Mouse (Mus musculus) limb, embryonic 14.5 days (tissue): ENCODE results near the gene Eepd1. TPM values are rescaled to one million over a fixed set of nuclear protein-coding genes. Genes with fewer than 3 reads are reported as not detected.

Source experiments
- ATAC-seq: fragments of 200-750 bp; cut with Nextera tagmentation; 2 replicates; pipeline ENCODE4 v1.8.0; 2017; ENCODE audit warnings: low read depth, moderate number of reproducible peaks, moderate TSS enrichment; ENCODE audit not compliant: low FRiP score
- DNase-seq: peaks from one replicate; pipeline ENCODE4 v3.0.0-alpha.2; 2015; ENCODE audit warnings: low spot score
- H3K27ac ChIP-seq: fragments of 300-500 bp; sonication (generic); replicated peaks from 2 replicates; pipeline ENCODE4 v1.5.1; 2014; ENCODE audit warnings: low read depth, mild to moderate bottlenecking, low read length, moderate library complexity, mixed read lengths
- H3K27me3 ChIP-seq: fragments of 300-500 bp; sonication (generic); 2 replicates; pipeline ENCODE4 v1.6.1; 2014; ENCODE audit warnings: low read length, mixed read lengths; ENCODE audit not compliant: control insufficient read depth, insufficient read depth
- H3K36me3 ChIP-seq: fragments of 300-500 bp; sonication (generic); 2 replicates; pipeline ENCODE4 v1.6.1; 2014; ENCODE audit warnings: mild to moderate bottlenecking, low read length, moderate library complexity, mixed read lengths; ENCODE audit not compliant: control insufficient read depth, insufficient read depth
- H3K4me1 ChIP-seq: fragments of 300-500 bp; sonication (generic); 2 replicates; pipeline ENCODE4 v1.6.1; 2014; ENCODE audit warnings: antibody characterized with exemption, low read length, mixed read lengths; ENCODE audit not compliant: control insufficient read depth, insufficient read depth
- H3K4me2 ChIP-seq: fragments of 300-500 bp; sonication (generic); replicated peaks from 2 replicates; pipeline ENCODE4 v1.6.1; 2014; ENCODE audit warnings: low read depth, mild to moderate bottlenecking, low read length, moderate library complexity; ENCODE audit not compliant: severe bottlenecking
- H3K4me3 ChIP-seq: fragments of 300-500 bp; sonication (generic); replicated peaks from 2 replicates; pipeline ENCODE4 v1.5.1; 2014; ENCODE audit warnings: low read length
- H3K9ac ChIP-seq: fragments of 300-500 bp; sonication (generic); 2 replicates; pipeline ENCODE4 v1.6.1; 2014; ENCODE audit warnings: mild to moderate bottlenecking, low read depth, low read length, moderate library complexity; ENCODE audit not compliant: severe bottlenecking
- H3K9me3 ChIP-seq: fragments of 300-500 bp; sonication (generic); 2 replicates; pipeline ENCODE4 v1.6.1; 2016; ENCODE audit warnings: low read length; ENCODE audit not compliant: control insufficient read depth
- POLR2A ChIP-seq: fragments of 200-500 bp; IDR thresholded peaks from 2 replicates; pipeline ENCODE4 v1.8.0; 2012; ENCODE audit warnings: inconsistent platforms, mild to moderate bottlenecking, moderate library complexity, borderline replicate concordance; ENCODE audit not compliant: insufficient read depth, insufficient read length; ENCODE audit errors: extremely low read depth
- WGBS: fragments of 180-500 bp; shearing (Covaris S2); extraction: QIAGEN DNeasy Blood & Tissue Kit; methylation state at CpG from one replicate; pipeline ENCODE4 v1.1.7; 2014; 5-methylcytosine and 5-hydroxymethylcytosine counted together
- polyA plus RNA-seq, 2 experiments: library from polyadenylated mRNA; depleted of rRNA in 1 of 2; stranded (reverse) in 1 of 2; unstranded in 1 of 2; fragments of >200 nt; fragmentation: Nextera tagmentation in 1 of 2; extraction: Ambion mirVana in 1 of 2; gene quantifications; 2 replicates each; pipeline versions ENCODE4 v1.2.1 to v1.2.3; 2012 to 2014

Gene Eepd1
- polyA plus RNA-seq, 2 experiments, result 10.6 to 17.2 TPM

DNA sequence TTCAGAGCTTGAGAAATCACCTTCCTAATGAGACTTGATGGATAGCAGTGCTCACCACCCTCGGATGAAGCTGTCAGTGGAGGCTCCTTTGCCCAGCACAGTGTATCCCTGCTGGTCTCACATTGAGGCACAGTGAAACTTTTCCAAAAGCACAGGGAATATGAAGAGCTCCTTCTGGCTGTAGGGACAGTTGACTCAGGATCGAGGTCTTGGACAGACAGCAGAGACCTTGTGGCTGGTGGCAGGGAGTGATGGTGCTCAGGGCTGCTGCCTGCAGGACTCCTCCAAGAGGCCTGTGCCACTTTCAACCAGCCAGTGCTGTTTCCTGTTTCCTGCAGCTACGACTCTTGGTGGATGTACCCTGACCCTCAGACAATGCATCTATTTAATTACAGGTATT lies 18.0 kb downstream of the Eepd1 start:
- TF ChIP-seq POLR2A, result no peak
- Histone ChIP-seq H3K9me3 (no peaks in the 10 kb centered on the region), H3K4me3 (no peak overlapping the region), H3K27me3 (no peaks in the 10 kb centered on the region), H3K27ac (no peak overlapping the region), H3K4me1 (peaks cover 8% of the 10 kb centered on the region; the same call in 1 of the 2 replicates), H3K9ac (no peak overlapping the region), H3K36me3 (no peaks in the 10 kb centered on the region), H3K4me2 (no peak overlapping the region)
- ATAC-seq (no peak), DNase-seq (no peak)
- WGBS, result 30% methylated on average over 3 of the region's 3 CpGs

DNA sequence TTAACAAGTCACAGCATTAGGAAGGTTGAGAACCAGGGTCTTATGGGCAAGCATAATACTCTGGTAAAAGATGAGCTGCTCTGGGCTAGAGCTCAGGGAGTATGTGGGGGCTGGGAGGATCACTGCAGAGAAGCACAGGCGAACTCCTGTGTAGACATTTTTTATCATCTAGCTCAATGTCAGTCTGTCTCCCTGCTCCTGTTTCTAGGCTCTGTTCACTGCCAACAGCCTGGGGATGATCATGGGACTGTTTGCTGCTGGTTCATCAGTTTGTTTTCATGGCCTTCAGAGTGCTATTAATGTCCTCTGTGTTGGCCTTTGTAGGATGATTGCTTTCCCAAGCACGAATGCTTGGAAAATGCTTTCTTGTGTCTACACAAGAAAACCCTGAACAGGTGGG lies 18.7 kb downstream of the Eepd1 start:
- Histone ChIP-seq H3K9ac (no peak overlapping the region), H3K4me2 (no peak overlapping the region), H3K27me3 (no peaks in the 10 kb centered on the region), H3K4me1 (peaks cover 11% of the 10 kb centered on the region; the same call in 1 of the 2 replicates), H3K4me3 (no peak overlapping the region), H3K27ac (no peak overlapping the region), H3K36me3 (no peaks in the 10 kb centered on the region), H3K9me3 (no peaks in the 10 kb centered on the region)
- 73% methylated on average over 2 of the region's 2 CpGs for WGBS
- TF ChIP-seq POLR2A, result no peak
- no peak for DNase-seq
- no peak for ATAC-seq

DNA sequence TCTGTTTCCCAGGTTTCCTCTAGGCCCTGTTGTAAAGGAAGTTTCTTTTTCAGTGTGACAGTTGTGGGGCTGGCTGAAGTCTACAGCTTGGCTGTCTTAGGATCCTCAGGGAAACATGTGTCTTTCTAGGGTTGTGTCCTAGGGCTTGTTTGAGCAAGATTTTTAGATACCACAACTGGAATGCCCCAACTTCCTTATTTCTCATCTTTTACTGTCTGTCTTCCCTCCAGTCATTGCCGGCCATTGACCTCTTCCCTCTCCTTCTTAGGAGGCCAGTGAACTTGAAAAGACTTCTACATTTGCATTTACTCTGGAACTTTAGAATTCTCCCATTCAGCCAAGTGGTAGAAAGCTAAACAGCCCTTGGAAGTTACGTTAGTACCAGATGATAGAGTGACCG lies 27.5 kb downstream of the Eepd1 start:
- no peaks in the 10 kb centered on the region for H3K9me3 ChIP-seq
- WGBS, result 91% methylated on average over 3 of the region's 3 CpGs
- ATAC-seq, result no peak
- no peak for TF ChIP-seq POLR2A
- peaks cover 10% of the 10 kb centered on the region; the same call in 1 of the 2 replicates for H3K4me1 ChIP-seq
- H3K9ac ChIP-seq, result no peak overlapping the region
- H3K4me3 ChIP-seq, result no peak overlapping the region
- H3K27ac ChIP-seq, result no peak overlapping the region
- no peaks in the 10 kb centered on the region for H3K36me3 ChIP-seq
- H3K27me3 ChIP-seq, result no peaks in the 10 kb centered on the region
- no peak for DNase-seq
- no peak overlapping the region for H3K4me2 ChIP-seq

DNA sequence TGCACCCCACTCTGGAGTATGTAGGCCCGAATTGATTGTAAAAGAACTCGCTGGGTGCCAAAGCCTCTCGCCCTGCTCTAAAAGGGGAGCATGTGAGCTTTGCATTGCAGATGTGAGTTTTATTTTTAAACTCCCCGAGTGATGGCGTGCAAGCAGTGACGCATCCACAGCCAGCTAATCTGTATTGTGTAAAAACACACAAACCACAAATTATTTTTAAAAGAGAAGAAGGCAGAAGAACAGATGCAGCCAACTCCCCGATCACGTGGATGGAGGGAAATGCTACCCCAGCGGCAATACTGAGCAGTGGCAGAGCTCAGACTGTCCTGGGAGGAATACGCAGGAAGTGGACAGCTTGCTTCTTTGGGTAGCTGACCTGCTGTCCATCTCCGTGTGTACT lies 29.2 kb downstream of the Eepd1 start:
- peaks cover 3% of the 10 kb centered on the region; the same call in 1 of the 2 replicates for H3K4me1 ChIP-seq
- WGBS, result 83% methylated on average over 11 of the region's 11 CpGs

DNA sequence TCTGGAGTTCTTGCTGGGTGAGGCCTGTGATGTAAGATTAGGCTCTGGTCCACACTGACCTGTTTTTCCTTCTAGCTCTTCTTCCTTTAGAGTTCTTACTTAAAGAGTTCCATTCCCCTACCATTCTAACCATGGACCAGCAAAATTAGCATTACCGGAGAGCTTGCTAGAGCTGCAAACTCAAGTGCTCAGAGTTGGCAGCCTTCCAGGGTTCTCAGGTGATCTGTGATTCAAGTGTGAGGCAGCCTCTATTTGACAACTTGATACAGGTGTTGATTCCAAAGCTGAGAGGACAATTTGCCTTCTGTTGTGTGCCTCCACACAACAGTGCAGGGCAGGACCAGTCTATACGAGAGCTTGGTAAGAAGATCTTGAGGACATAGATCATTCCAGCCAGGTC lies 31.7 kb downstream of the Eepd1 start:
- Histone ChIP-seq H3K4me2 (no peak overlapping the region), H3K9me3 (no peaks in the 10 kb centered on the region), H3K36me3 (no peaks in the 10 kb centered on the region), H3K4me3 (no peak overlapping the region), H3K9ac (no peak overlapping the region), H3K4me1 (peaks cover 9% of the 10 kb centered on the region), H3K27ac (no peak overlapping the region), H3K27me3 (no peaks in the 10 kb centered on the region)
- 46% methylated on average over 2 of the region's 2 CpGs for whole genome bisulfite sequencing
- no peak for TF ChIP-seq POLR2A
- DNase-seq (peak; percentile 23), ATAC-seq (no peak)

More for the DNA sequence above, 29.2 kb downstream of the Eepd1 start:
- TF ChIP-seq POLR2A, result no peak
- H3K4me3 ChIP-seq, result no peak overlapping the region
- no peaks in the 10 kb centered on the region for H3K9me3 ChIP-seq
- no peak for ATAC-seq
- no peaks in the 10 kb centered on the region for H3K36me3 ChIP-seq
- H3K27me3 ChIP-seq, result no peaks in the 10 kb centered on the region
- H3K27ac ChIP-seq, result no peak overlapping the region
- no peak overlapping the region for H3K9ac ChIP-seq
- no peak for DNase-seq
- no peak overlapping the region for H3K4me2 ChIP-seq

DNA sequence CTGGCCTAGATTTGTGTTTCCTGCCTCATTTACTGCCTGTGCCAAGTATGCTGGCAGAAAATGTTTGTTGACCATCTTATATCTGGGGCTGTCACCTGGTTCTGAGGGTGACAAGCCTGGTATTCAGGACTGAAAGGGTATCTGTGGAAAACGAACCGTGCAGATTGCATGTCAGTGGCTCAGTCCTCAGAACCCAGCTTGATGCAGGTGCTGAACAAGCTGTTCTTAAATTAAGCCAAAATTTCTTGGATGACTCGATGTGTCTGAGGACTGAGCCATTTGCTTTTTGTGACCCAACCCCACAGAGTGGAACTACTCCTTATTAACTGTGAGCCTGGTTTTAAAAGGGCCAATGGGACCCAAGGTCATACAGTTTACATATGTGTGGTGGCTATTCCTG lies 32.2 kb downstream of the Eepd1 start:
- Histone ChIP-seq H3K4me1 (peaks cover 11% of the 10 kb centered on the region), H3K36me3 (no peaks in the 10 kb centered on the region), H3K4me2 (no peak overlapping the region), H3K4me3 (no peak overlapping the region), H3K9ac (no peak overlapping the region), H3K27ac (no peak overlapping the region), H3K27me3 (no peaks in the 10 kb centered on the region), H3K9me3 (no peaks in the 10 kb centered on the region)
- ATAC-seq (no peak), DNase-seq (no peak)
- 70% methylated on average over 3 of the region's 3 CpGs for WGBS
- no peak for TF ChIP-seq POLR2A
